Mouse (Mus musculus): ENCODE measurements around the gene Pdhx.

DNA sequence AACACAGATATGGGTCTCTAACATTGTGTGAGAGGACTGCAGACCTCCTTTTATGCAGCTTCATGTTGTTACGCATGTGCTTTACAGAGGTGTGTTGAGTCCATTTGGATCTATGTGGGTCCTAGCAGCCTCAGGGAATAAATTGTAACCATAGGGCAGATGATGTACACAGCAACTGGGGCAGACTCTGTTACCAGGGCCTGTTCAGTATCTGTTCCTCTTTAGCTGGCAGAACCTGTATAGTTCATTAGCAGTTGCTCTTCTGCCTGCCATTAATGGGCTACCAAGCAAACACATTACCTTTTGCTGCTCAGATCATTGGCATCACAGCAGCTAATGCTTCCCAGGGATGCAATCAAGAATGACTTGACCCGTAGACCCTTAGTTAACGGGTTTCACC lies 100.2 kb downstream of the Pdhx start:
- TF ChIP-seq CTCF (IDR thresholded peaks at IDR 0.05; ENCODE audit: extremely low read depth, insufficient read length, insufficient replicate concordance, low read depth, low read length) (no peak), POLR2A (IDR thresholded peaks at IDR 0.05; ENCODE audit: low read depth, low read length) (no peak)

Data from small intestine, adult 2 months (tissue).